Mouse (Mus musculus) intestine, embryonic 16.5 days (tissue): ENCODE measurements around the gene Prkca. TPM values are rescaled to one million over a fixed set of nuclear protein-coding genes. Genes with fewer than 3 reads are reported as not detected.
A peak's percentile ranks its signal among the peaks of the same experiment; 100 is the strongest.

Source experiments
- ATAC-seq: fragments of 200-750 bp; cut with Nextera tagmentation; 2 replicates; pipeline ENCODE4 v1.8.0; 2017; ENCODE audit warnings: moderate TSS enrichment, moderate library complexity
- H3K27ac ChIP-seq: fragments of 300-500 bp; sonication (generic); 2 replicates; pipeline ENCODE4 v1.5.1; 2014; ENCODE audit warnings: mild to moderate bottlenecking, low read length
- H3K27me3 ChIP-seq: fragments of 300-500 bp; sonication (generic); replicated peaks from 2 replicates; pipeline ENCODE4 v1.6.1; 2014; ENCODE audit warnings: low read length, control low read depth, mixed read lengths; ENCODE audit not compliant: control insufficient read depth, insufficient read depth
- H3K36me3 ChIP-seq: fragments of 300-500 bp; sonication (generic); 2 replicates; pipeline ENCODE4 v1.6.1; 2014; ENCODE audit warnings: low read length, control low read depth; ENCODE audit not compliant: control insufficient read depth, insufficient read depth
- H3K4me1 ChIP-seq: fragments of 300-500 bp; sonication (generic); 2 replicates; pipeline ENCODE4 v1.6.1; 2014; ENCODE audit warnings: low read length, control low read depth, mixed read lengths; ENCODE audit not compliant: control insufficient read depth, insufficient read depth
- H3K4me2 ChIP-seq: fragments of 300-500 bp; sonication (generic); 2 replicates; pipeline ENCODE4 v1.6.1; 2014; ENCODE audit warnings: low read depth, low read length, control low read depth
- H3K4me3 ChIP-seq: fragments of 300-500 bp; sonication (generic); 2 replicates; pipeline ENCODE4 v1.5.1; 2014; ENCODE audit warnings: mild to moderate bottlenecking, low read length
- H3K9ac ChIP-seq: fragments of 300-500 bp; sonication (generic); 2 replicates; pipeline ENCODE4 v1.6.1; 2014; ENCODE audit warnings: low read depth, low read length
- H3K9me3 ChIP-seq: fragments of 300-500 bp; sonication (generic); 2 replicates; pipeline ENCODE4 v1.6.1; 2016; ENCODE audit warnings: low read length, control low read depth; ENCODE audit not compliant: control insufficient read depth
- WGBS: fragments of 180-500 bp; shearing (Covaris S2); extraction: QIAGEN DNeasy Blood & Tissue Kit; methylation state at CpG from one replicate; pipeline ENCODE4 v1.1.7; 2014; 5-methylcytosine and 5-hydroxymethylcytosine counted together
- polyA plus RNA-seq: library from polyadenylated mRNA; unstranded; fragments of >200 nt; fragmentation: Nextera tagmentation; extraction: Ambion mirVana; gene quantifications from 2 replicates; pipeline ENCODE4 v1.2.1, GENCODE M21; 2015

Gene Prkca
- polyA plus RNA-seq, 1 experiment from 2014 or later: 20.3 TPM

DNA sequence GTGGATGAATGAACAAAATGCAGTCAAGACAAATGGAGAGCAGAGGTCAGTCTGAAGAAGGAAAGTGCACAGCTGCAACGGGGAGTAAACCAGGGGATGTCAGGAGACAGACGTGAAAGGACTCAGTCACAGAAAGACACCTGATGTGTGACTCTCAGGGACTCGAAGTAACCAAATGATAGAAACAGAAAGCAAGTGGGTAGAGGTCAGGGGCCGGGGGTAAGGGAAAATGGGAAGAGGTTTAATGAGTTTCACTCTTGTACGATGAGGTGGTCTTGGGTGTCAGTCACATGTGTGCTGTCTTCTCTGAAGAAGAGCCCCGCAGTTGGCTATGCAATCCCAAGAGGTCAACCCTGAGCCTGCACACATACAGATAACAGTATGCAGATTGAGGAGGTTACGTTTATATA is 82.0 kb downstream of the Prkca start:
- Histone ChIP-seq H3K27me3 (no peaks in the 10 kb centered on the region), H3K4me3 (no peak overlapping the region)
- WGBS: 54% methylated on average over 7 of the region's 7 CpGs

DNA sequence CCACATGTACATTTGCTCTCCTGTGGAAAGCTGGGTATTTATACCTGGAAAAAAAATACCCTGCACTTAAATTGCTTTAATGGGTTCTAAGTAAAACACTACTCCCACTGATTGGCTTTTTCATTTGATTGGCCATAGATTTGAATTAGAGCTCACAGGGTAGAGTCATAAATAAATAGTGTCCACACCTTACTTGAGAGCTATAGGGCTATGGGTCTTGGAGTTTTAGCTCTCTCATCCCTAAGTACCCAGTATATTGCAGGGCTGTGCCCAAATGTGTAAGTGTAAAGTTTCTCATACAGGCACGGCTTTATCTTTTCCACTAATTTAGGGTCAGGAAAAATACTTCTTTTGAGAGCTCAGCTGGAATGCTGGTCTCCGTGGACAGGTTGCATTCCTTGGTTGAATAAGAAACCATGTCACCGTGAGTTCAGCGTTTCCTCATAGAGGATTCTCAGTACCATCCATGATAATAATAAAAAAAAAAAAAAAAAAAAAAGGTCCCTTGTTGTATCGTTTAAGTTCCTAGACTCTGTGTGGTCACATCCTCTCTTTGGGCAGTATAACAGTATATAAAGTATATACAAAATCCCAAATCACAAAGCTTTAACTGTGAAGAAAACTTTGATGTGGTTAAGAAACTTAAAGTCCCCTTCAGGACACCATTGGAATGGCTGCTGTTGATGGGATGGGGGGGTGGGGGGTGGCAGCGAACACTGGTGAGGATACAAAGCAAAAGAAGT is 82.8 kb downstream of the Prkca start:
- H3K9me3 ChIP-seq: no peaks in the 10 kb centered on the region
- no peak overlapping the region for H3K27ac ChIP-seq
- no peak for ATAC-seq
- no peaks in the 10 kb centered on the region for H3K36me3 ChIP-seq
- no peak overlapping the region for H3K4me3 ChIP-seq
- H3K27me3 ChIP-seq: no peaks in the 10 kb centered on the region
- no peak overlapping the region for H3K9ac ChIP-seq
- H3K4me2 ChIP-seq: no peak overlapping the region
- peaks cover 31% of the 10 kb centered on the region for H3K4me1 ChIP-seq
- WGBS: 72% methylated on average over 6 of the region's 6 CpGs

More for the DNA sequence above, 82.0 kb downstream of the Prkca start:
- Histone ChIP-seq H3K4me2 (no peak overlapping the region), H3K9ac (no peak overlapping the region), H3K27ac (no peak overlapping the region), H3K36me3 (no peaks in the 10 kb centered on the region), H3K4me1 (peaks cover 31% of the 10 kb centered on the region), H3K9me3 (no peaks in the 10 kb centered on the region)
- no peak for ATAC-seq

DNA sequence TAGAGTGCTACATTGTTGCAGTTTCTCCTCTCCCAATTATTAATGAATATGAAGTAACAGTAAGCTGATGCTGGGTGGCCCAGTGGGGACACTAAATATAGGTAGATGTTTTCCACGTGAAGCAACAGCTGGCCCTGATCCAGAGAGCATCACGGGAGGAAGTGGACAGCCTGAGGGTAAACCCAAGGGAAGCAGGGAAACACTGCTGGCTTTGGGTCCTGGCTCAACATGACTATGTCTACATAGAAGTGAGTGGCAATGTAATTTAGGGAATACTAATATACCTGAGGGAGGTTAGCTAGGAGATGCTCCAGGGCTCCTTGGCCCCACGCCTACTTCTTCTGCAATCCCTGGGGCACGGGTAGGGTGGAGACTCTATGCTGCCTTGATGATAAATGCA is 84.3 kb downstream of the Prkca start:
- no peak overlapping the region for H3K4me2 ChIP-seq
- no peaks in the 10 kb centered on the region for H3K36me3 ChIP-seq
- peaks cover 28% of the 10 kb centered on the region for H3K4me1 ChIP-seq
- WGBS: 53% methylated on average over 4 of the region's 4 CpGs
- no peaks in the 10 kb centered on the region for H3K9me3 ChIP-seq
- ATAC-seq: no peak
- no peak overlapping the region for H3K4me3 ChIP-seq
- no peak overlapping the region for H3K27ac ChIP-seq
- H3K9ac ChIP-seq: no peak overlapping the region
- H3K27me3 ChIP-seq: no peaks in the 10 kb centered on the region

DNA sequence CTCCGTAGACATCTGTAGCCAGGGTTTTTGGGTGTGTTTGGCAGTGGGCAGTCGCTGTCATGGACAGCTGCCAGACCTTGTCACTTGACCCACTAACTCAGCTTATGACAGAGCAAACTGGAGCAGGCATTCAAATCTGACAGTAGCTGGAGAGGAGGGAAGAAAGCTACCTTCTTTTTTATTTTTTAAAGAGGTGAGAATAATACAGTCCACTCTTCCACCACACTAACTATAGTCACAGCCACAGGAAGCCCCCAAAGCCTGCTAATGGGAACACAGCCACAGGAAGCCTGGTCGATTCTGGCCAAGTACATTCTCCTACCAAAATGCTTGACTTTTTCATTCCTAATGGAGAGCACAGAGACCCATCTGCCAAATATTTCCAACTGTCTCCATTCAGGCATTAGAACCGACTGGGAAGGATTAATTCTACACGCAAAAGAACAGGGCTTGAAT is 84.9 kb downstream of the Prkca start:
- Histone ChIP-seq H3K4me3 (no peak overlapping the region), H3K9me3 (no peaks in the 10 kb centered on the region), H3K27ac (no peak overlapping the region; the same call in 1 of the 2 replicates), H3K27me3 (no peaks in the 10 kb centered on the region), H3K36me3 (no peaks in the 10 kb centered on the region), H3K9ac (no peak overlapping the region), H3K4me1 (peaks cover 27% of the 10 kb centered on the region), H3K4me2 (no peak overlapping the region)
- ATAC-seq: no peak
- WGBS: 44% methylated on average over 5 of the region's 5 CpGs

DNA sequence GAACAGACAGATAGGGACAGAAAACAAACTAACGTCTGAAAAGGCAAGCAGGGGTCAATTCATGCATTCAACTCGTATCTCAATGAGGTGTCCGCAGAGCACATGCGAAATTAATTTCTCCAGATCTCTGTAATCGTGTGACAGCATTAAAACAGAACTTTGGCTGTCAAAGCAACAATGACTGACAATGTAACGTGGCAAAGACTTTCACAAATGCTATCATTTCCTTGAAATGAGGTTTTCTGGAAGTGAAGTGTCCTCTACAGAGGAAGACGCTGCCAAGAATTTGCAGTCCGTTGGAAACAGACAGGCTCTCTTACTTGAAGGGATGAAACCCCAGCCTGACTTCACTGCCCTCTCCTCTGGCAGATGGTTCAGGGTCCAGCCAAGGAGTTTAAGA is 85.8 kb downstream of the Prkca start:
- 71% methylated on average over 8 of the region's 8 CpGs for WGBS
- H3K9ac ChIP-seq: no peak overlapping the region
- H3K4me3 ChIP-seq: no peak overlapping the region
- no peaks in the 10 kb centered on the region for H3K27me3 ChIP-seq
- no peaks in the 10 kb centered on the region for H3K36me3 ChIP-seq
- ATAC-seq: no peak
- H3K4me1 ChIP-seq: peaks cover 23% of the 10 kb centered on the region
- no peaks in the 10 kb centered on the region for H3K9me3 ChIP-seq
- no peak overlapping the region for H3K4me2 ChIP-seq
- H3K27ac ChIP-seq: peak overlapping the region; percentile 8; the same call in 1 of the 2 replicates

DNA sequence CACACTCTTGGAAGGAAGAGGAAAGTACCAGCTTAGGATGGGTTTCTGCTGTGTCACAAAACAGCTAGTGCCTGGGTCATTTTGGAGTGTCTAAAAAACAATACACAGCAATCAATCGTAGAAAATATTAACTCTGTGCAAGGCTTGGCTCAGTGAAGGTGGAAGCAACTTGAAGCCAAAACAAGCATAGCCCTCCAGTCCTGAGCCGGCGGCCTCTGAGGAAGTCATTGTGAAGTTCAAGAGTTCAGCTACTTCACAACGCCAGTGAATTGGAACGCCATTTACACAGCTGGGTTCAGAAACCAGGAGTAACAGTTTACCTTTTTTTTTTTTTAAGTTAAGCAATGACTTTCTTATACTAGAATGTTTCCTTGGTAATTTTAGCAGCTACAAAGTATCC is 89.0 kb downstream of the Prkca start:
- Histone ChIP-seq H3K4me1 (peaks cover 41% of the 10 kb centered on the region), H3K27ac (no peak overlapping the region), H3K36me3 (no peaks in the 10 kb centered on the region), H3K4me2 (no peak overlapping the region), H3K27me3 (no peaks in the 10 kb centered on the region), H3K9ac (no peak overlapping the region), H3K4me3 (no peak overlapping the region), H3K9me3 (no peaks in the 10 kb centered on the region)
- 67% methylated on average over 5 of the region's 5 CpGs for WGBS
- no peak for ATAC-seq

DNA sequence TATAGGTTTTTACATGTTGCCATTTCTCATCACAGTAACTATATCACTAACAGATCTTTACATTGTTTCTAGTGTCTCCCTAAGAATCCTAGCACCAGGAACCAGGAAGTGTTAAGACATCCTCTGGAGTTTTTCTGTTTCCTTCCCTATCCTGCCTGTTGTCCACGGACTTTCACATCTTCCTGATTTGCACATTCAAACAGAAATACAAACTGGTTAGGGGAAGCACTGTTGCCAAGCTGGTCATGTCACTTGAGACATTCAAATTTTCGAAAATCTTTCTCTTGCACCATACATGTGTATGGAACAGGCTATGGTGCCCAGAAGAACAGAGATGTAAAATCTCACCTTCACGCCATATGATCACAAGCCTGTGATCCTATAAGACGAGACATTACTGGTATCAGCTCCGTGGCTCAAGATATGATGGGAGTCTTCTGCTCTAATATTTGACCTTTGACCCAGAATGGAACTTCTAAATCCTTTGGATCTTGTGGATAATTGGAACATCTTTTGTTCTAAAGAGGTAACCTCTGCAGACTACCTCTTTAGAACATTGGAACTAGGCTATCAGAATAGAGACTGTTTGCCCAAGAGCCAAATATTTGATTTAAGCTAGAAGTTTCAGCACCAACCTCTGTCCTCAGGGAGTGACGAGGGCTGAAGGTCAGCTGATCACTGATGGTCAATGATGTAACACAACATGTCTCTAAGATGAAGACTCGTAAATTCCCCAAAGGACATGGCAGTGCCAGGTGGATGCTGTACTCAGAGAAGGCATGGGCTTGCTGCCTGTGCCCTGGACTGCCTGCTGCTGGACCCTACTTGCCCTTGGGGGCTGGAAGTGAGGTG is 91.6 kb downstream of the Prkca start:
- no peak for ATAC-seq
- peaks cover 20% of the 10 kb centered on the region for H3K4me1 ChIP-seq
- WGBS: 77% methylated on average over 7 of the region's 7 CpGs

DNA sequence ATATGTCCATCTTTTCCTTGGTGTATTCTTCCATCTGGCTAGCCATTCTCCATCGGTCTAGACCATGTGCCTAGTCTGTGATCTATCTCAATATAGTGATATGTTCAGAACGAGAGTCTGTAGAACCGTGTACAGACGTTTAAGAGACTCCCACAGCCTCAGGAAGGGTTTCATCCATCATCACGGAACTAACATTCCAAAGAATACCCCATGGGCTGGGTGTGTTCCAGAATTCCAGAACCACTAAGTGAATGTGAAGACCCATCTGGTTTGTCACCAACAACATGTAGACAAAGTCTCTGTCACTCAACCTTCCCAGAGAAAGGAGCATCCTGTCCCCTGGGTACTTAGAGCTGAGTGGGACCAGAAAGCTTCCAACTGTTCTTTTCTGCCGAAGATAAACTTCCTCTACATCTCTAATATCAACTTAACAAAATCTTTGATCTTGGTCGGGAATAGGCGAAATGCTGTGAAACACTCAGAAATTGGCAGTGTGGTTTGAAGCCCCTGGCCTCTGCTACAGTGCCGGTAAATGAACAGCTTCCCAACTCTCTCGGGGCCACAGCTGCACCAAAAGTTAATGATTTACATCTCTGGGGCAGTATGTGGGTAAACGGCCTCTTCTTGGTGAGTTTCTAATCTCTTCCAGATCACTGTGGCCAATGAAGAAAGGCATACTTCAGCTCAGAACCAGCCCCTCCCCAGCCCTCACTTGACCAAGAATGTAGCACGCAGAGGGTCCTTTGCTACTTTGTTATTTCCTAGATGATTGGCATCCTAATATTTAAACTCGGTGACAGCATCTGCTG is 92.7 kb downstream of the Prkca start:
- H3K27me3 ChIP-seq: no peaks in the 10 kb centered on the region
- peak overlapping the region; percentile 60; the same call in 1 of the 2 replicates for H3K27ac ChIP-seq
- peak; percentile 83 for ATAC-seq
- peak overlapping the region; percentile 26; the same call in 1 of the 2 replicates for H3K4me2 ChIP-seq
- H3K4me3 ChIP-seq: no peak overlapping the region
- H3K9ac ChIP-seq: no peak overlapping the region
- H3K9me3 ChIP-seq: no peaks in the 10 kb centered on the region
- WGBS: 44% methylated on average over 13 of the region's 13 CpGs
- peaks cover 20% of the 10 kb centered on the region for H3K4me1 ChIP-seq
- no peaks in the 10 kb centered on the region for H3K36me3 ChIP-seq

More for the DNA sequence above, 91.6 kb downstream of the Prkca start:
- no peaks in the 10 kb centered on the region for H3K9me3 ChIP-seq
- no peaks in the 10 kb centered on the region for H3K36me3 ChIP-seq
- no peak overlapping the region for H3K4me3 ChIP-seq
- H3K4me2 ChIP-seq: no peak overlapping the region
- H3K27ac ChIP-seq: peak overlapping the region; percentile 60
- H3K9ac ChIP-seq: no peak overlapping the region
- no peaks in the 10 kb centered on the region for H3K27me3 ChIP-seq

DNA sequence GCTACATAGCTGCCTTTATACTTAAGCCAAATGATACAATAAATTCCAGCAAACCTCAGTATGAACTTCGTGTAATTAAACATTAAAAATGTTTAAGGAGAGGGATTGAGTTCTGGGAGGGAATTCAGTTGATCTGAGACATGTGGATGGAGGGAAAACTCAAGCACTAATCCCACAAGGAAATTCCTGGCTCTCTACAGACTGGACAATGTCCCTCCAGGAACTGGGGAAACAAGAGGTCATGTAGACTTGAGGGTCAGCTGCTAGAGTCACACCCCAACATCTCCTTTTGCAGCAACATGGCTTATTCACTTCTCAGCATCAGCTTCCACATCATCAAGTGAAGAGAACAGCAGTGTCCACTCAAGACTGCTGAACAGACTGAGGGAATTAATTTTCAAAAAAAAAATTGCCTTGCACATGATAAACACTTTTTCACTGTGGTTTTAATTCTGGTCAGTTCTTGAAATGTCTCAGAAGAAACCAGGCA is 93.5 kb downstream of the Prkca start:
- Histone ChIP-seq H3K9ac (no peak overlapping the region), H3K4me2 (no peak overlapping the region), H3K36me3 (no peaks in the 10 kb centered on the region), H3K27ac (no peak overlapping the region), H3K4me3 (no peak overlapping the region), H3K4me1 (peaks cover 20% of the 10 kb centered on the region), H3K9me3 (no peaks in the 10 kb centered on the region), H3K27me3 (no peaks in the 10 kb centered on the region)
- WGBS: 50% methylated on average over 1 of the region's 1 CpGs
- ATAC-seq: no peak
